Mouse (Mus musculus) yolk sac, embryonic 10.5 days (tissue): ENCODE measurements around the gene Syt5.
"Not testable (repeated sequence)": the region's sequence is repeated elsewhere in the genome, so short reads cannot be mapped to it uniquely, and the experiment has no call there.

Experiments used
- DNase-seq: peaks from one replicate; pipeline ENCODE4 v3.0.0-alpha.2; 2017; ENCODE audit warnings: low spot score

The Syt5 gene

GRCm38 (mm10) chr7:4547221-4547641, at the start of gene Syt5:
TSS of gene Syt5 (minus strand) at chr7:4547541.
- DNase-seq = no peak

GRCm38 (mm10) chr7:4597046-4597445, 49.7 kb upstream of the Syt5 start:
- DNase-seq = not testable (repeated sequence)

DNA sequence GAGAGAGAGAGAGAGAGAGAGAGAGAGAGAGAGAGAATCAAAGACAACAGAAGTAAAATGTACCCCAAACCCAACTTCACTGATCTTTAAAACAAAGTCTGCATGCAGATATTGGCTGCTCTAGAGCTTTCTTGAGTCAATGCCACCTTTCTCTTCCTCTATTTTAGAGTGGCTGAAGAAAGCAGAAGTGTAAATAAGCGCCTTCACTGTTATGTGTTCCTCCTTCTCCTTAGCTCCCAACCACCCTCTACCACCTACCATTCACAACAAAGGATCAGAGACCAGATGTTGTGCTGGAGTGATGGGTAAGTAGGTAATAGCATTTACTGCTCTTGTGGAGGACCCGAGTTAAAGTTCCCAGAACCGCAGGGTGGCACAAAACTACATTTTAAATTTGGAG, 34.1 kb upstream of the Syt5 start:
- not testable (repeated sequence) for DNase-seq

DNA sequence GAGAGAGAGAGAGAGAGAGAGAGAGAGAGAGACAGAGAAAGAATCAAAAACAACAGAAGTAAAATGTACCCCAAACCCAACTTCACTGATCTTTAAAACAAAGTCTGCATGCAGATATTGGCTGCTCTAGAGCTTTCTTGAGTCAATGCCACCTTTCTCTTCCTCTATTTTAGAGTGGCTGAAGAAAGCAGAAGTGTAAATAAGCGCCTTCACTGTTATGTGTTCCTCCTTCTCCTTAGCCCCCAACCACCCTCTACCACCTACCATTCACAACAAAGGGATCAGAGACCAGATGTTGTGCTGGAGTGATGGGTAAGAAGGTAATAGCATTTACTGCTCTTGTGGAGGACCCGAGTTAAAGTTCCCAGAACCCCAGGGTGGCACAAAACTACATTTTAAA, 25.0 kb upstream of the Syt5 start:
- not testable (repeated sequence) for DNase-seq

DNA sequence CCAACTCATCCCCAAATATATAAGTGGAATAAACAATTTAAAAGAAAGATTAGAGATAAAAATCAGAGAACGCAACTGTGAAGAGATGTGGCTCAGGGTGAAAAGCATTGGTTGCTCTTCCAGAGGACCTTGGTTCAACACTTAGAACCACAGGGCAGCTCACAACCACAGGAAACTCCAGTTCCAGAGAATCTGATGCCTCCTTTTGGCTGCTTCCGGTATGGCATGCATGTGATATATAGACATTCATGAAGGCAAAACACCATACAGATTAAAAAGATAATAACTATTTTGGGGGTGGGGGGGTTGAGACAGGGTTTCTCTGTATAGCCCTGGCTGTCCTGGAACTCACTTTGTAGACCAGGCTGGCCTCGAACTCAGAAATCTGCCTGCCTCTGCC, 15.3 kb upstream of the Syt5 start:
- DNase-seq = no peak

GRCm38 (mm10) chr7:4557167-4557560, 9.8 kb upstream of the Syt5 start:
- no peak for DNase-seq

DNA sequence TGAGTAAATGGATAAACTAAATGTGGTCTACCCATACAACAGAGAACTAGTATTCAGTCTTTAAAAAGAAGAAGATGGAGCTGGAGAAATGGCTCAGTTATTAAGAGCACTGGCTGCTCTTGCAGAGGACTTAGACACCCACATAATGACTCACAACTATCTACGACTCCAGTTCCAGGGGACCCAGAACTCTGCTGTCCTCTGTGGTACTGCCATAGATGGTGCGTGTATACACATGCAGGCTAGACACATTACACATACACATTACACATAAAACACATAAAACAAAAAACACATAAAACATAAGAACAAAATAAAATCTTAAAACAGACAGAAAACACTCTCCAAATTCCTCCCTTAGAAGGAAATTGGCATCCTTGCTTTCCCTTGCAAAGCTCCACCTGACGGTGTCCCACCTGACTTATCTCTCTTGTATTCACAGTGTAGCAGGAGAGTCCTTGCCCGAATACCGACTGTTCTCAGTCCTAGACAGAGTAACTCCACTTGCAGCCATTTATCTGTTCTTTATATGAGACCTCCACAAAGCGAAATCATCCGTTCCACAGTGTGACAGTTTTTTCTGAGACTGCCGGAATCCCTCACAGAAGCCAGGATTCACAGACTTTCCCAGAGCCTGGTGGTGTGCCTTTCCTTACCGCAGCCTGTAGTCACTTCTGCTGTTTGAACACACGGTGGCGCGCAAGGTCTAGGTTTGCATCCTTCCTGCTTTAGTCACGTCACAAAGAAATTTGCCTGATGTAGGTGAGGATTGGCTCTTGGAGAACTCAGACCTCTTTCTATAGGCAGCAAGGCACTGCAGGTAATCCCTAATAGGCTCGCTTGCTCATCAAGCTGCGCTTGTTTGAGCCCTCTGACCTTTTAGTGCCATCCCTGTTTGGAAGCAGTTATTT, 9.2 kb upstream of the Syt5 start:
- DNase-seq = peak; percentile 72

- DNase-seq = no peak
These were observed 680 bp downstream of the Syt5 start for GRCm38 (mm10) chr7:4546591-4547131.

GRCm38 (mm10) chr7:4546050-4546449, 1.3 kb downstream of the Syt5 start:
- no peak for DNase-seq

DNA sequence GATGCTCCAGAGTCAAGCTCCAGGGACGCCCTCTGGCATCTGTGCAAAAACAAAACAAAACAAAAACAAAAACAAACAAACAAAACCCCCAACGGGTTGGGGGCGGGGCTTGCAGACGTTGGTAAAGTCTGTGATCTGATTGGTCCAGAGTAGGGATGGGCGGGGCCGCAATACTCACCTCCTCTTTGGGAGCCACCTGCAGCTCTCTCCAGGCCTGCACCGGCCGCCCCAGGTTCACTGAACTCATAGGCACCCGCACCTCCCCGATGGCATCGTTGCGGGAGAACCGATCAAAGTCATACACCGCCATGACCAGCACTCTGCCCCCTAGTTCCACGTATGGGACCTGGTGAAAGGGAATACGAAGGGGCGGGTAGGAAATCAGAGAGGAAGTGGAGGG, 5.3 kb downstream of the Syt5 start:
- DNase-seq = no peak

GRCm38 (mm10) chr7:4541344-4541743, 6.0 kb downstream of the Syt5 start:
- DNase-seq = no peak

- no peak for DNase-seq
These were observed 8.3 kb downstream of the Syt5 start for GRCm38 (mm10) chr7:4539019-4539418.

DNA sequence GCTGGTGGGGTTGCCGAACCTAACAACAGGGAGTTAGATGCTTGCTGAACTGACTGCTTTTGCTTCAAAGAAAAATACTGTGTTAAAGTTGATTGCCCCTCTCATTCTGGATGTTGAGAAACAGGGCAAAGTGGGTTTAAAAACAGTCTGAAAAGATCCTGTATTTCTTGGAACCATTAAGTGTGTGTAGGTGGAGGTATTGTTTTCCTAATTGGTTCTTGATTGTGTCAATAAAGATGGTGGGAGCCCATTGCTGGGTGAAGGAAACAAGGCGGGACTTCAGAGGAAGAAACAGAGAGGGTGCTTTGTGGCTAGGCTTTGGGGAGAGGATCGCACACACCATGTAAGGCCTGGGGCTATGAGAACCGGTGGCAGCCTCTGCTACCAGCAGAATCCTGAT, 10.2 kb downstream of the Syt5 start:
- no peak for DNase-seq

DNA sequence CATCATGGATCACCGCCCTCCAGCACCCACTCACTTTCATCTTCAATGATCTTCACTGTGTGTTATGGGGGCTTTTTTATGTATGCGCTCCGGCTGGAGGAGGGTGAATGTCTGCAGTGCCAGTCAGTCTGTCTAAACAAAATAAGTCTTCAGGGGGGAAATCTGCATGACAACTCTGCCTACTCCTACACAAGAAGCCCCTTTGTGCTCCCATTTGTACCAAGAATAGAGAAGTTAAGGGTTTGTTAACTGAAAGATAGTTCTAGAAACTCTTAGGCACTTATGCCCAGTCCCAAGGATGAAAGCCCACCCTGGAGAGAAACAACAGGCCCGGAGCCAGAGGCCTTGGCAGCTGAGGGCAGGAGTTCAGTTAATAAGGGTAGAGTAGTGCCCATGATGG, 11.0 kb downstream of the Syt5 start:
- DNase-seq = no peak

GRCm38 (mm10) chr7:4532005-4532729, 15.2 kb downstream of the Syt5 start, which contains the start of gene Dnaaf3:
TSS of gene Dnaaf3 (minus strand) at chr7:4532453.
- DNase-seq = peak; percentile 79

DNA sequence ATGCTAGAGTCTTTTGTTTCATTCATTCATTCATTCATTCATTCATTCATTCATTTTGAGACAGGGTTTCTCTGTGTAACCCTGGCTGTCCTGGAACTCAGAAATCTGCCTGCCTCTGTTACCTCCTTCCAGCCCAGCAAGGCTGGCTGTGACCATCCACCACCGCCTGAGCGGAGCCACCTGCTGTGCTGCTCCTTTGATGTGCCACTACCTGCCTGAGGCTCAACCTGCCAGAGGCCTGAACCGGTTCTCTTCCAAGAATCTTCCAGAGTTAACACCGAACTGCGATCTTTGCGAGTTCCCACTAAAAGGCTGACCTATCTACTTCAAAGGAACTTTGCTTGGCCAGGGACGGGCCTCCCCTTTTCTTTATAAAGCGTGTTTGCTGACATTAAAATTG, 17.2 kb downstream of the Syt5 start:
- DNase-seq = not testable (repeated sequence)

- no peak for DNase-seq
These were observed 20.0 kb downstream of the Syt5 start for GRCm38 (mm10) chr7:4527302-4527689.

DNA sequence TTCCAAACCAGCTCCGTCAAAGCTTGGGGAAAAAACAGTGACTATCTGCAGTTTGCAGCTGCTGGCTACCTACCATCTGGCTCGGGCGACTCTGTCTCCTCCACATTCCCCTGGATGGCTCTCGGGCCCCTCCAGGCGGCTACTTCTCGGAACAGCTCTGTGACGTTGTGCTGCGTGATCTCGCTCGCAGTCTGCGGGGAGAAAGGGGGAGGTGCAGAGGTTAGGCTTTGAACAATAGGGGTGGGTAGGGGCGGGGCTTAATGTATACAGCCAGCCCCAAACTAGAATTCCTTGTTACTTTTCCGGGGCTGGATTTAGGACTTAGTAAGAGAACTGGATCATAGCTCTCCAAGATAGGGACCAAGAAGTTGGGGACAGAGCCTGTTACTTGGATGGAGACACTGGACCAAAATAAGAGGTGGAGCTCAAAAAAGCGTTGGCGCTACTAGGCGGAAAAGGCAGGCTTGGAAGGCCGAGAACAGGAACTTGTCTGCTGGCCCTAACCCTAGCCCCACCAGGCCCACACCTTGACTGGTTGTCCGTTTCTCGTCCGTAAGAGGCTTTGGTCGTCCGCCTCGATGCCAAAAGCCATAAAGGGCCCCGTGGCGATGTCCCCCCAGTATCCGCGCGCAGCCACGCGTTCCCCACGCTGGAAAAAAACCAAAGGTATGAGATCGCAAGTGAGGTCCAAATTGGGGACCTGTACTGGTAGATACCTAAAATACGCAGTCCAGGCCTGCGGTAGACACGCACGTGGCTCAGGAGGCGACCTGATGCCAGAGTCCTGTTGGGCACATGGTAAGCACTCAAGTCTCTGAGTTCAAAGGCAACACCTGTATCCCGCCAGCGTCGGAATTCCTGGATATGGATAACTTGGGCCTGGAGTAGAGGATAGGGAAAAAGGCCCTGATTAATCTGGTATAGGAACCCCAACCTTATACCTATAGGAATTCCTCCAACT, 20.7 kb downstream of the Syt5 start:
- peak; percentile 83 for DNase-seq

DNA sequence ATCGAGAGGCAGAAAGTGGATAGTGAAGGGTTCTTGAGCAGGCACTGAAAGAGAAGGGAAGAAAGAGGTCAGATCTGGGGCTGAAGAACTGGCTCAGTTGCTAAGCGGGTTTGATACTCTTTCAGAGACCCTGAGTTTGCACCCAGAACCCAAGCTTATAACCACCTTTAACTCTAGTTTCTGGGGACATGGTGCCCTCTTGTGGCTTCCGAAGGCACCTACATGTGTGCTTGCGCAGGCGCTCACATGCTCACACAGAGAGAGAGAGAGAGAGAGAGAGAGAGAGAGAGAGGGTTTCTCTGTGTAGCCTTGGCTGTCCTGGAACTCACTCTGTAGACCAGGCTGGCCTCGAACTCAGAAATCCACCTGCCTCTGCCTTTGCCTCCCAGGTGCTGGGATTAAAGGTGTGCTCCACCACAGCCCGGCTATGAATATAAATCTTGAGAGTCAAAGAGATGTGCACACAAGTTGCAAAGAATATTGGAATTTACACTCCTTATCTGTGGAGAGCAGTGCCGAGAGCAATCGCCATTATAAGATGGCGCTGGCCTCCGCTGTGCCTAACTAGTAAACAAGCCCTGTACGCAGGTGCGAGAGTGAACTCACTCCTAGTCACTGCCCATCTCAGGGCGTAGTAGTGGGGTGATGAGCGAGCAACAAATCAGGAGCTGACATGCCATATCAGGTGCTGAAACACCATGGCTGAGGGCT, 23.0 kb downstream of the Syt5 start, which contains the start of gene Tnni3:
TSS of gene Tnni3 (minus strand) at position 18 of the 711 bp plus-strand sequence.
- DNase-seq = peak; percentile 26

- DNase-seq = no peak
These were observed 23.9 kb downstream of the Syt5 start for GRCm38 (mm10) chr7:4523205-4524130.
